Mouse (Mus musculus) kidney, adult 18-20 months (tissue): ENCODE data around the gene Bag6.
"Not testable (repeated sequence)": the region's sequence is repeated elsewhere in the genome, so short reads cannot be mapped to it uniquely, and the experiment has no call there.

ENCODE experiments used
- DNase-seq: peaks from one replicate; pipeline ENCODE4 v3.0.0; 2021

The Bag6 gene

GRCm38 (mm10) chr17:35115046-35116019, 19.6 kb upstream of the Bag6 start, which contains the start of gene Ly6g5b:
Gene Ly6g5b (minus strand): TSS chr17:35115428.
- DNase-seq, result no peak

GRCm38 (mm10) chr17:35120745-35121142, 14.2 kb upstream of the Bag6 start:
- DNase-seq, result no peak

GRCm38 (mm10) chr17:35121143-35121799, 13.7 kb upstream of the Bag6 start, which contains the start of gene Gpank1:
Gene Gpank1 (plus strand): TSS chr17:35121455.
- DNase-seq, result peak; percentile 96

- peak; percentile 61 for DNase-seq
These were observed 13.1 kb upstream of the Bag6 start, which contains the start of gene Csnk2b for GRCm38 (mm10) chr17:35121871-35122303. Gene Csnk2b (minus strand): TSS chr17:35122053.

- DNase-seq, result not testable (repeated sequence)
These were observed 11.7 kb upstream of the Bag6 start for GRCm38 (mm10) chr17:35123287-35123686.

GRCm38 (mm10) chr17:35124261-35124896, 10.6 kb upstream of the Bag6 start:
- DNase-seq, result not testable (repeated sequence)

- no peak for DNase-seq
These were observed 9.9 kb upstream of the Bag6 start for GRCm38 (mm10) chr17:35125081-35125480.

GRCm38 (mm10) chr17:35125578-35125977, 9.4 kb upstream of the Bag6 start:
- DNase-seq, result no peak

- DNase-seq, result peak; percentile 82
These were observed 8.8 kb upstream of the Bag6 start, which contains the start of gene D17H6S53E for GRCm38 (mm10) chr17:35126206-35126611. Gene D17H6S53E (plus strand): TSS chr17:35126373.

- DNase-seq, result no peak
These were observed 8.0 kb upstream of the Bag6 start for GRCm38 (mm10) chr17:35127017-35127416.

GRCm38 (mm10) chr17:35128996-35129395, 6.0 kb upstream of the Bag6 start:
- DNase-seq, result no peak

GRCm38 (mm10) chr17:35131038-35131437, 3.9 kb upstream of the Bag6 start:
- no peak for DNase-seq

GRCm38 (mm10) chr17:35131500-35132173, 3.3 kb upstream of the Bag6 start, which contains the start of gene Apom:
Gene Apom (minus strand): TSS chr17:35132050.
- no peak for DNase-seq

- DNase-seq, result no peak
These were observed 2.8 kb upstream of the Bag6 start for GRCm38 (mm10) chr17:35132174-35132560.

- DNase-seq, result no peak
These were observed 1.5 kb upstream of the Bag6 start for GRCm38 (mm10) chr17:35133517-35133916.

GRCm38 (mm10) chr17:35135591-35136320, 778 bp downstream of the Bag6 start:
- no peak for DNase-seq

GRCm38 (mm10) chr17:35139269-35139668, 4.3 kb downstream of the Bag6 start:
- DNase-seq, result no peak

GRCm38 (mm10) chr17:35140490-35140996, 5.6 kb downstream of the Bag6 start:
- no peak for DNase-seq

GRCm38 (mm10) chr17:35141971-35142370, 7.0 kb downstream of the Bag6 start:
- DNase-seq, result no peak

- DNase-seq, result no peak
These were observed 11.2 kb downstream of the Bag6 start for GRCm38 (mm10) chr17:35146139-35146538.

- DNase-seq, result no peak
These were observed 12.4 kb downstream of the Bag6 start for GRCm38 (mm10) chr17:35147348-35147747.
